Mouse (Mus musculus) lung, adult 2 months (tissue): ENCODE data around the gene Cyp4f13.

ENCODE experiments used
- CTCF ChIP-seq: fragments of 200-500 bp; IDR thresholded peaks from 2 replicates; pipeline ENCODE4 v1.5.1; 2011; ENCODE audit warnings: mild to moderate bottlenecking, low read length, control low read depth; ENCODE audit not compliant: insufficient read depth
- POLR2A ChIP-seq: fragments of 200-500 bp; IDR thresholded peaks from 2 replicates; pipeline ENCODE4 v1.6.1; 2011; ENCODE audit warnings: low read depth, mild to moderate bottlenecking, control low read depth, low read length, borderline replicate concordance; ENCODE audit errors: extremely low read depth

- TF ChIP-seq CTCF (no peak), POLR2A (no peak)
These were observed 28.1 kb downstream of the Cyp4f13 start for GRCm38 (mm10) chr17:32919123-32919522.
